Mouse (Mus musculus) ES-Bruce4 (cell line): ENCODE data around the gene Atcay.

ENCODE experiments used
- CTCF ChIP-seq: IDR thresholded peaks from one replicate; pipeline ENCODE4 v1.8.1; 2011; ENCODE audit warnings: low read depth, low read length
- EP300 ChIP-seq: IDR thresholded peaks from 2 replicates; pipeline ENCODE4 v1.6.1; 2011; ENCODE audit warnings: low read depth, low read length; ENCODE audit not compliant: insufficient read depth
- POLR2A ChIP-seq: IDR thresholded peaks from one replicate; pipeline ENCODE4 v1.8.1; 2011; ENCODE audit warnings: low read length; ENCODE audit not compliant: insufficient read depth

- no peak for TF ChIP-seq CTCF
- TF ChIP-seq EP300, result no peak
- no peak for TF ChIP-seq POLR2A
Observed at GRCm38 (mm10) chr10:81240876-81241275, 10.2 kb upstream of the Atcay start.
